Mouse (Mus musculus): ENCODE results near the gene Myzap.

DNA sequence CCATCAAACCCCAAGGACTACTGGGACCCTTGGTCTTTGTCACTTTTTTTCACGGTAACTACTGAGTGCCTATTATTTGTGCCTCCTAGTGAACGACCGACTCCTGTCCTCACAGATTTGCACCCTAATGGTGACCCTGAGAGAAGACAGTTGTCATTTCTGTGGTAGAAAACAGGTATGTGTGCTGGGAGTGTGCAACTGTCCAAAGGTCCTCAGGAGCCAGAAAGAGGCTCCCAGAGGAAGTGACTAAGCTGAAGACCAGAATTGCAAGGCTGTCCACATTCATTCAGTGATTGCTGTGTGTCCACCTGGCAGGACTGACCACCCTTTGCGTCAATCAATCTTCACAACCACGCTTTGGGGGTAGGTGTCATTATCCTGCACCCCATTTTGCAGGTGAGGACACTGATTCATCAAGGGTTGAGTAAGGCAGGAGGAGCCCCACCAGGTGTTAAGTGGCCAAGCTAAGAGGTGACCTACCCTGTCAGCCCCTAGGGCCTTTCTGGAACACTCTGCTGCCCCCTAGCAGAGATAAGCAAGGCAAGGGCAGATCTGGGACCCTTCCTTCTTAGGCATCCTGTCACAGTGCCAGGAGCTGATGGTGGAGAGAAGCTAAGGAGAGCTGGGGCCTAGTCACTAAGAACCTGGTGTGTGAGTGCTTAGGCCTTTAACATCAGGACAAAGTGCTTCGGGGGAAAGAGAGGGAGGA, 571 bp upstream of the Myzap start:
- no peak for TF ChIP-seq CTCF (IDR thresholded peaks at IDR 0.05; ENCODE audit: low read depth, low read length)
- no peak for TF ChIP-seq POLR2A (IDR thresholded peaks at IDR 0.05; ENCODE audit: insufficient read depth, low read length)
- TF ChIP-seq EP300 (IDR thresholded peaks at IDR 0.05; ENCODE audit: insufficient read depth, low read depth, low read length) = no peak
